Mouse (Mus musculus) heart, adult 2 months (tissue): ENCODE measurements around the gene Irf1.

Experiments used
- CTCF ChIP-seq: fragments of 200-600 bp; IDR thresholded peaks from 2 replicates; pipeline ENCODE4 v1.8.1; 2022; ENCODE audit warnings: antibody characterized with exemption, mild to moderate bottlenecking, moderate library complexity
- EP300 ChIP-seq: fragments of 200-500 bp; IDR thresholded peaks from 2 replicates; pipeline ENCODE4 v1.6.1; 2011; ENCODE audit warnings: low read depth, low read length, control low read depth; ENCODE audit not compliant: insufficient read depth
- POLR2A ChIP-seq: fragments of 200-500 bp; IDR thresholded peaks from 2 replicates; pipeline ENCODE4 v1.6.1; 2011; ENCODE audit warnings: mild to moderate bottlenecking, low read depth, low read length, control low read depth; ENCODE audit not compliant: insufficient read depth

- TF ChIP-seq EP300 (peak; percentile 72; the same call in 1 of the 2 replicates), CTCF (no peak), POLR2A (no peak)
Observed at GRCm38 (mm10) chr11:53762827-53763495, 6.9 kb upstream of the Irf1 start.
